Mouse (Mus musculus) CH12.LX (cell line): ENCODE measurements around the gene Gm20388. TPM values are rescaled to one million over a fixed set of nuclear protein-coding genes. Genes with fewer than 3 reads are reported as not detected.
"Not testable (repeated sequence)": the region's sequence is repeated elsewhere in the genome, so short reads cannot be mapped to it uniquely, and the experiment has no call there.

ENCODE experiments used
- DNase-seq: peaks from one replicate; pipeline ENCODE4 v3.0.0-alpha.2; 2013; ENCODE audit errors: extremely low read depth
- H3K27ac ChIP-seq: 2 replicates; pipeline ENCODE4 v1.5.1; 2012; ENCODE audit warnings: low read depth, mild to moderate bottlenecking, control low read depth, moderate library complexity; ENCODE audit not compliant: insufficient read depth
- H3K27me3 ChIP-seq: replicated peaks from 2 replicates; pipeline ENCODE3; 2012; ENCODE audit warnings: inconsistent platforms
- H3K36me3 ChIP-seq, 2 experiments: replicated peaks in 1 of 2; 2 replicates each; pipeline versions ENCODE3 to v1.6.1; 2012; ENCODE audit warnings: inconsistent platforms in 1 of 2, low read length in 1 of 2, mild to moderate bottlenecking in 1 of 2, mixed read lengths in 1 of 2, moderate library complexity in 1 of 2; ENCODE audit not compliant: control insufficient read depth in 1 of 2, insufficient read depth in 1 of 2
- H3K4me1 ChIP-seq, 2 experiments: 2 replicates each; pipeline ENCODE4 v1.6.1; 2012; ENCODE audit warnings: inconsistent platforms in 1 of 2, moderate library complexity in 1 of 2; ENCODE audit not compliant: insufficient read depth in 2 of 2, control insufficient read depth in 1 of 2
- H3K4me2 ChIP-seq: 2 replicates; pipeline ENCODE4 v1.6.1; 2012; ENCODE audit warnings: low read depth, mild to moderate bottlenecking, control low read depth; ENCODE audit not compliant: poor library complexity, insufficient read depth, severe bottlenecking
- H3K4me3 ChIP-seq, 3 experiments: fragments of 150-350 bp in 1 of 3; sonication (generic) in 1 of 3; replicated peaks in 1 of 3; 2 replicates each; pipeline versions ENCODE3 to v1.5.1; 2011 to 2012; ENCODE audit warnings: low read depth in 2 of 3, low read length in 2 of 3, mild to moderate bottlenecking in 2 of 3, moderate library complexity in 2 of 3, control low read depth in 1 of 3, improper control_type of control experiment in 1 of 3, inconsistent platforms in 1 of 3, mixed read lengths in 1 of 3; ENCODE audit not compliant: poor library complexity in 1 of 3
- H3K79me2 ChIP-seq: replicated peaks from 2 replicates; pipeline ENCODE4 v1.6.1; 2012; ENCODE audit warnings: mild to moderate bottlenecking, moderate library complexity; ENCODE audit not compliant: control insufficient read depth, poor library complexity, insufficient read depth, severe bottlenecking; ENCODE audit errors: extremely low read depth
- H3K9ac ChIP-seq: 2 replicates; pipeline ENCODE4 v1.6.1; 2012; ENCODE audit warnings: low read depth, mild to moderate bottlenecking, control low read depth, moderate library complexity; ENCODE audit not compliant: insufficient read depth
- H3K9me3 ChIP-seq: replicated peaks from 2 replicates; pipeline ENCODE3; 2012; ENCODE audit warnings: low read length, inconsistent platforms, mixed read lengths
- ELF1 ChIP-seq: IDR thresholded peaks from 2 replicates; pipeline ENCODE4 v1.6.1; 2014; ENCODE audit warnings: low read depth, mild to moderate bottlenecking, inconsistent platforms, low read length, improper control_type of control experiment
- ETS1 ChIP-seq: conservative IDR thresholded peaks from 2 replicates; pipeline ENCODE4 v1.6.1; 2012; ENCODE audit warnings: low read depth, mild to moderate bottlenecking, inconsistent platforms, low read length, improper control_type of control experiment, moderate library complexity
- HCFC1 ChIP-seq: IDR thresholded peaks from 2 replicates; pipeline ENCODE4 v1.6.1; 2012; ENCODE audit warnings: low read depth, mild to moderate bottlenecking, inconsistent platforms, low read length, improper control_type of control experiment
- IRF4 ChIP-seq: IDR thresholded peaks from 2 replicates; pipeline ENCODE4 v1.6.1; 2014; ENCODE audit warnings: low read depth, mild to moderate bottlenecking, inconsistent platforms, low read length, improper control_type of control experiment
- MEF2A ChIP-seq: IDR thresholded peaks from 2 replicates; pipeline ENCODE4 v1.6.1; 2014; ENCODE audit warnings: low read depth, mild to moderate bottlenecking, inconsistent platforms, low read length, improper control_type of control experiment, borderline replicate concordance
- MXI1 ChIP-seq: IDR thresholded peaks from 2 replicates; pipeline ENCODE4 v1.6.1; 2011; ENCODE audit warnings: mild to moderate bottlenecking, low read depth, low read length, improper control_type of control experiment
- MYC ChIP-seq: IDR thresholded peaks from 2 replicates; pipeline ENCODE4 v1.6.1; 2011; ENCODE audit warnings: low read depth, mild to moderate bottlenecking, improper control_type of control experiment, low read length
- NELFE ChIP-seq: IDR thresholded peaks from 2 replicates; pipeline ENCODE4 v1.6.1; 2011; ENCODE audit warnings: low read depth, low read length, improper control_type of control experiment
- NRF1 ChIP-seq: IDR thresholded peaks from 2 replicates; pipeline ENCODE4 v1.6.1; 2014; ENCODE audit warnings: low read depth, mild to moderate bottlenecking, inconsistent platforms, low read length, improper control_type of control experiment, moderate library complexity
- PAX5 ChIP-seq: IDR thresholded peaks from 2 replicates; pipeline ENCODE4 v1.6.1; 2012; ENCODE audit warnings: low read length, inconsistent platforms, mixed read lengths
- RCOR1 ChIP-seq: conservative IDR thresholded peaks from 2 replicates; pipeline ENCODE4 v1.6.1; 2012; ENCODE audit warnings: low read depth, mild to moderate bottlenecking, inconsistent platforms, low read length, improper control_type of control experiment
- SIN3A ChIP-seq: IDR thresholded peaks from 2 replicates; pipeline ENCODE4 v1.6.1; 2012; ENCODE audit warnings: low read length, improper control_type of control experiment, inconsistent platforms
- UBTF ChIP-seq: IDR thresholded peaks from 2 replicates; pipeline ENCODE4 v1.6.1; 2012; ENCODE audit warnings: low read depth, mild to moderate bottlenecking, inconsistent platforms, low read length, improper control_type of control experiment, moderate library complexity
- ZC3H11A ChIP-seq: IDR thresholded peaks from 2 replicates; pipeline ENCODE4 v1.6.1; 2012; ENCODE audit warnings: low read depth, mild to moderate bottlenecking, inconsistent platforms, low read length, improper control_type of control experiment
- ZKSCAN1 ChIP-seq: IDR thresholded peaks from 2 replicates; pipeline ENCODE4 v1.6.1; 2012; ENCODE audit warnings: low read depth, inconsistent platforms, low read length, improper control_type of control experiment, borderline replicate concordance
- ZMIZ1 ChIP-seq: IDR thresholded peaks from 2 replicates; pipeline ENCODE4 v1.6.1; 2012; ENCODE audit warnings: low read depth, mild to moderate bottlenecking, inconsistent platforms, low read length, improper control_type of control experiment
- dilution Hi-C: fragments of 300-500 bp; cut with MboI; formaldehyde crosslinking; loops from 2 replicates; pipeline ENCODE4 v1.14.3; 2020; ENCODE audit warnings: low sequenced_read_pairs; ENCODE audit not compliant: extremely low pct_unique_long_range_greater_than_20kb, extremely low pct_ligation_motif_present
- in situ Hi-C: fragments of 300-500 bp; cut with MboI; formaldehyde crosslinking; loops from 3 replicates; pipeline ENCODE4 v1.14.3; 2019; ENCODE audit warnings: low sequenced_read_pairs, low pct_ligation_motif_present, low pct_unique_long_range_greater_than_20kb, mixed read lengths
- polyA plus RNA-seq: library from polyadenylated mRNA; unstranded; fragments of >175 nt; gene quantifications from 2 replicates; pipeline ENCODE4 v1.2.1, GENCODE M21; 2012; ENCODE audit warnings: low read depth; ENCODE audit not compliant: insufficient read length
- total RNA-seq, 2 experiments: library from RNA; depleted of rRNA; stranded (reverse); fragments of 300-350 nt in 1 of 2; fragments of >200 nt in 1 of 2; gene quantifications; 2 replicates each; pipeline ENCODE4 v1.2.3; 2012 to 2014

The Gm20388 gene
- total and polyA plus RNA-seq, 3 experiments: 14.8 to 26.3 (median 22.2) TPM

- no peak overlapping the region for H3K27ac ChIP-seq
- H3K4me3 ChIP-seq: no peak overlapping the region
- H3K4me2 ChIP-seq: no peak overlapping the region
- H3K4me1 ChIP-seq: no peaks in the 10 kb centered on the region
- in situ Hi-C loops: no loop called here
- H3K79me2 ChIP-seq: no peaks in the 10 kb centered on the region
- peaks cover 26% of the 10 kb centered on the region for H3K9me3 ChIP-seq
- no peak for DNase-seq
- H3K9ac ChIP-seq: no peak overlapping the region
- TF ChIP-seq MXI1: no peak
- TF ChIP-seq ETS1: no peak
- no peak for TF ChIP-seq MEF2A
- dilution Hi-C loops: no loop called here
- peaks cover 40% of the 10 kb centered on the region for H3K27me3 ChIP-seq
- H3K36me3 ChIP-seq: no peaks in the 10 kb centered on the region
These were observed 1223.5 kb downstream of the Gm20388 start for GRCm38 (mm10) chr8:121134102-121134501.

- Histone ChIP-seq H3K36me3 (no peaks in the 10 kb centered on the region), H3K9me3 (peaks cover 26% of the 10 kb centered on the region), H3K4me3 (no peak overlapping the region)
- no peak for TF ChIP-seq PAX5
- TF ChIP-seq RCOR1: no peak
- no peak for TF ChIP-seq HCFC1
- TF ChIP-seq MYC: no peak
- no peak for TF ChIP-seq ELF1
- TF ChIP-seq UBTF: no peak
- TF ChIP-seq ZKSCAN1: no peak
- no peak for TF ChIP-seq ZMIZ1
- TF ChIP-seq, all 38 proteins: peak for 0
- Histone ChIP-seq H3K4me1 (no peaks in the 10 kb centered on the region), H3K79me2 (no peaks in the 10 kb centered on the region), H3K27me3 (peaks cover 40% of the 10 kb centered on the region), H3K9ac (no peak overlapping the region), H3K27ac (no peak overlapping the region), H3K4me2 (no peak overlapping the region)
- dilution Hi-C loops (no loop called here), in situ Hi-C loops (no loop called here)
- no peak for DNase-seq
These were observed 1223.9 kb downstream of the Gm20388 start for GRCm38 (mm10) chr8:121134512-121134911.

- peaks cover 38% of the 10 kb centered on the region for H3K27me3 ChIP-seq
- H3K9me3 ChIP-seq: peaks cover 26% of the 10 kb centered on the region
- in situ Hi-C loops: no loop called here
These were observed 1226.2 kb downstream of the Gm20388 start for GRCm38 (mm10) chr8:121136856-121137255.

GRCm38 (mm10) chr8:121145457-121146134 lies 1235.0 kb downstream of the Gm20388 start:
- H3K27ac ChIP-seq, H3K79me2 ChIP-seq, DNase-seq, dilution Hi-C loops, H3K4me1 ChIP-seq, H3K9ac ChIP-seq, H3K4me3 ChIP-seq, H3K4me2 ChIP-seq, H3K9me3 ChIP-seq, H3K36me3 ChIP-seq, in situ Hi-C loops: not testable (repeated sequence)
- peaks cover 69% of the 10 kb centered on the region for H3K27me3 ChIP-seq

More at GRCm38 (mm10) chr8:121136856-121137255, 1226.2 kb downstream of the Gm20388 start:
- dilution Hi-C loops: no loop called here
- Histone ChIP-seq H3K4me1 (no peaks in the 10 kb centered on the region), H3K79me2 (no peaks in the 10 kb centered on the region), H3K27ac (no peak overlapping the region), H3K36me3 (no peaks in the 10 kb centered on the region), H3K9ac (no peak overlapping the region)
- DNase-seq: no peak
- no peak for TF ChIP-seq ZC3H11A
- no peak for TF ChIP-seq NRF1
- no peak for TF ChIP-seq MEF2A
- no peak for TF ChIP-seq NELFE
- TF ChIP-seq IRF4: no peak
- no peak for TF ChIP-seq SIN3A
- TF ChIP-seq MXI1: no peak
- TF ChIP-seq, all 38 proteins: peak for 0
- no peak overlapping the region for H3K4me3 ChIP-seq
- H3K4me2 ChIP-seq: no peak overlapping the region
